Mouse (Mus musculus): ENCODE measurements around the gene Mapk12. TPM values are rescaled to one million over a fixed set of nuclear protein-coding genes. Genes with fewer than 3 reads are reported as not detected.

Mapk12 gene
- 1 to 10 TPM in 1 of 2 experiments, under 1 TPM in 1; 0.79 to 1.2 TPM for polyA plus RNA-seq (2017; shearing (Covaris generic))

DNA sequence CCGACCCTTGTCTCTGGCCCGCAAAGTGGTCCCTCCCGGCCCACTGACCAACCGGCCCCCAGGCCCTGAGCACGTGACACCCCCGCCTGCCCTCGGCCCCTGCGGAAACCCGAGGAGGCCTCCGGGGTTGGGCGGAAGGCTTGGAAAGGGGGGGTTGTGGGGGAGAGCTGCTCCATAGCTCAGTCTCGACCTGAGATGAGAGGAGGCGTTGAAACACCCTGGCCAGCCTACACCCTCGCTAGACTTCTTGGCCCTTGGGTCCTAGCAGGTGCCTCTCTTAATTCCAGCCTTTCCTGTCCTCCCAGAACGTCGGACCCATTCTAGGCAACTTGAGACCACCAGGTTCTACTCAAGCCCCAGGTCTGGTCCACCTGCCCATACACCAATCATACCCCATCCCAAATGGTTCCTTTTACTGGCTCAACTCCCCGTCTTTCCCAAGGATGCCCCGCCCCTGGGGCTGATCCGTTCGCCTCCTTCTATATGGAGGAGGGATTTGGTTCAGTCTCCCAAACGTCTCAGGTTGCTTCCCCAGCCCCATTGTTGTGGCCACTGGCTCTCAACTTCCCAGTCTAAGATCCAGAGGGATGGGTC lies at the start of gene Mapk12:
Mapk12 (minus strand) TSS at position 45 of the 594 bp plus-strand sequence.

DNA sequence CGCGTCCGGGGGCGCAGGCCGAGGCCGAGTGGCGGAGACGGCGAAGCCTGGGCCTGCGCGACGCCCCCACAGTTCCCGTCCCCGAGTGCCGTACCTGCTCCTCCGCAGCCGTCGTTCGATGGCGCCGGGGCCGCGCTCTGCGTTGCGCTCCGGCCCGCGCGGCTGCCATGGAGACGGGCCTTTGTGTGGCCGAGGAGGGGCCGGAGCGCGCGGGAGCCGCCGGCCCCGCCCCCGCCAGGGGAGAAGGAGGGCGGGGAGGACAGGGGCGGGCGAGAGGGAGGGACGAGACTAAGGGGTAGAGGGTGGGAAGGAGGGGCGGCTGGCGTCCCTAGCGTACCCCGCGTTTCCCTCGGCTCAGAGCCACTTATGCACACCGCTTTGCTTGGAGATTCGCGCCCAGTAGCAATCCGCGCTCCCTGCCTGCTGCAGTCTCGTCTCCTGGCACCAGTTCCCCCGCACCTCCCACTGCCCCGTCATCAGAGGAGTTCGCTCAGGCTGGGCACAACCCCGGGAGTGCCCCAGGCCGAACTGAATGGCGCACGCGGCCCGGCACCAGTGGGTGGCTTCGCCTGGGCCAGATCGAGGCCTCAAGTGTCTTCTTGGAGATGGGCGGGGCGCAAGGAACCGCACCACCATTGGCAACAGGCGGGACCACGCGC lies 40.2 kb upstream of the Mapk12 start, which contains the start of gene Plxnb2:
Plxnb2 (minus strand) TSS at position 218 of the 659 bp plus-strand sequence.

DNA sequence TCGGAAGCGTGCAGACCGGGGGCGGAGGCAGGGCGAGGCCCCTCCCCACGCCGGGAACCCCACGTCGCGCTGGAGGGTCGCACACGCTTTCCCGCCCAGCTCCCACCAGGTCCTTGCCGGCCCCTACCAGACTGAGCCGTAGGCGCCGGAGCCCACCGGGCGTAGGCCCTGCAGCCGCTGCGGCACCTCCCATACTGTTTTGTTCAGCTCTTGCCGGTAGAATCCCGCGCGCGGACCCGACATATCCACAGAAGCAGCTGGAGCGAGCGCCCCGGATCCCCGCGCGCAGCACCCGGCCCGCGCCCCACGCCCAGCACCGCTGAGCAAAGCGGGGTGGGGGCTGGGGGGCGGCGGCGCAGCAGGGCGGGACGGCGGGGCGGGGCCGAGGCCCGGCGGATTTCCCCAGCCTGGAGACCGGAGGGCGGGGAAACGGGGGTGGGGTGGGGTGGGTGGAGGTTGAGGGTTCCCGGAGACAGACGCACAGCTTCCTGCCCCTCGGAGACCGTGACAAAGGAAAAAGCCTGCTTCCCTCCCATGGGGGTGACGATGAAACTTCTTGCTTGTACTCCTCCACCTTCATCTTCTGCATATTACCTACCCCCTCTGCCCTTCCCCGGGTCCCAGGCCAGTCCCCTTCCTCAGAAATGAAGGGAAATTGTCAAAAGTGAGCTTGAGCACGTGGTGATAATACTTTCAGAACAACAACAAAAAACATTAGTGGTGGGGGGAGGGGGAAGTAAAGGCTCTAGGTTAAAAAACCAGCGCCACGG lies 9.0 kb upstream of the Mapk12 start, which contains the start of gene Mapk11:
Mapk11 (minus strand) TSS at position 358 of the 770 bp plus-strand sequence.

DNA sequence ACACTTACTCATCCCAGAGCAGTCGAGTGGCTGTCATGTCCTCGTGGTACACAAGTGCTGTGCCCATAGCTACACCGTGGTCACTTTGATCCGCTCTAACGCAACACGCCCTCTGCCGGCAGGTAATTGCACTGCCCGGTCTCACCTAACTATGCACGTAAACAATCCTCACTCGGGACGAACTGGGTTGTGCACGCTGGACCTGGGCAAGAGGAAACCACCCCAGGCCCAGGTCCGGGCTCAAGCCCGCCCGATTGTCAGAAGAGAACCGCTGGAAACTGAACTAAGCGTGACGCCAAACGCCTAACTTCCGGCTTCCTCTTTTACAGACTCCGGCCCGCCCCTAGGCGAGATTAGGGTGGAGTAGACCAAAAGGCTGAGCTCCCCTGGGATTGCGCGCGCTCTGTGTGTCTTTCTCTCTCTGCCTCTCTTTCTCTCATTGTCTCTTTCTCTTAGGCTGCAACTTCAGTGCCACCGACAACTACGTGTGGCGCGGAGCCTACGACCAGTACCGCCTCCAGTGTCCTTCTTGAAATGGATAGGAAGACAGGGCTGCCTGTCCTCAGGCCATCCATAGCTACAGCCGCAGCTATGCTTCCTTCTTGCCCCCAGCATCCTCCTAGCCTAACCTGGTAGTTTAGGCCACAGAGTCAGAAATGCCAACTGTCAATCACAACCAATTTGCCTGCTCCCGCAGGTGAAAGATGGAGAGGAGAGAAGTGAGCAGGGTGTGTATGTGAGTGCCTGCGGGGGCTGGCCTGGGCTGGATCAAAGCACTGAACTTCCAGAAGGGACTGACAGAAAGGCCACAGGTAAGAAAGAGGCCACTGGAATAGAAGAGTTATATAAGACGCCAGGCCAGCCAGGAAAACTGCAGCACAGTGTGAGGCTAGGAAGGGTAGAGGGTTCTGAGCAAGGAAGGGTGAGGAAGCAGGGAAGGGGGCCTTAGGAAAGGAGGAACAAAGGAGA lies 11.8 kb downstream of the Mapk12 start, which contains the start of gene Hdac10:
Hdac10 (minus strand) TSS at position 319 of the 969 bp plus-strand sequence.

DNA sequence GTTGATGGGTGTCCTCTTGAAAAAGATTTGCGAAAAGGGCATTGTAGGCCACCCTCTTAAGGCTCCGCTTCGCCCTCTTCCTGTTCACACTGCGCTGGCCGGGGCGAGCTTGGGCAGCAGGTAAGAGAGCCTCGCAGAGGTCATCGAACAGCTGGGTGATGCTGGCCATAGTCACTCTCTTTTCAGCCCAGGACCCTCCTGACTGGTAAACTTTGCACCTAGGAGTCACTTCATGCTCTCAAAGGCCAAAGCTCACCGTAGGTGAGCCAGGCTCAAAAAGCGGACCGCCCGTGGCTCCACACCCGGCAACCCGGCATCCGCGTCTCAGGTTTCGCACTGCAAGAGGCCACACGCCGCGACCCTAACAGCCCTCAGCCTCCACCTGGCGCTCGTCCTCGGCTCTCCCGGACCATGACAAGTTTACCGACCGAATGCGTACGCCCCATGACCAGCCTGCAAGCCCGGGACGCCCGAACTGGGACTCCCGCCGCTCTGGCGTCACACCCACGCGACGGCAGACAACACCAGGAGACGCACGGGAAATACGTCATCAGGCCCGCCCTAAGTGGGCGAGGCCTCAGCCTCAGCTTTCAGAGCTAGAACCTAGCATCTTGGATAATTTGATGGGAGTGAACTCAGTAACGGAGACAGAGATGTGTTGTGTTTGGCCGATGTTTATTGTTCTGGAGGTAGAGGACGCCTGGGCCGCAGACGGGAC lies 17.7 kb downstream of the Mapk12 start, which contains the start of gene Tubgcp6:
Tubgcp6 (minus strand) TSS at position 464 of the 718 bp plus-strand sequence.

DNA sequence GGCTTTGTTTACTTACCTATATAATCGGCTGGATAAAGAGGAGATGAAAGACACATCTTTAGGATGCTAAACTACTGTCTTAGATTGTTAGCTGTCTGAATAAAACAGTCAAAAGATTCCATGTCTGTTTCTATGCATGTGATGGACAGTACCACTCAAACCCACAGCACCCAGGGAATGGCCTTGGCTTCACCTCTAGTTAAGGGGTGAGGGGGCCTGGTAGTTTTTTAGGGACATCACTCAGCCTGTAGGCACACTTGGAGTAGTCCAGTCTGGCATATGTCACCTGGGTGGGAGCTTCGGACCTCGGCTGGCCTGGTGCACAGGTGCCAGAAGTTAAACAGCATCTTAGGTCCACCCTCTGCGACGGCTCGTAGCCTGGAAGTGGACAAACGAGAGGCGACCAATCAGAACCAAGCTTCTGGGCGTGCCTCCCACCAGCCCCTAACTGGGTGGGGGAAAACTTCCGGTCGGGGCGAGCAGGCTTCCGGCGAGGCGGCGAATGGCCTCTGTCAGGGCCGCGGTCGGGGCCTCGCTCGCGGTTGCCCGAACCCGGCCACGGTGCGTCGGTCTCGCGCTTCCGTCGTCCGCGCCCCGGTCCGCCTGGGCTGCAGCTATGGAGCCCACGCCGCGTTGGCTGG lies 51.8 kb downstream of the Mapk12 start, which contains the start of gene Selenoo:
Selenoo (plus strand) TSS at position 478 of the 641 bp plus-strand sequence.

Other genes with a start within 250 kb of the Mapk12 start
- gene Ttll8, start 186.3 kb downstream of the Mapk12 start, polyA plus RNA-seq (2017; shearing (Covaris generic)) = not detected
- not detected for gene Mlc1, start 161.7 kb downstream of the Mapk12 start, polyA plus RNA-seq (2017; shearing (Covaris generic))
- under 1 TPM in 1 of 2 experiments, not detected in 1; 0.52 TPM for gene Mov10l1, start 157.8 kb downstream of the Mapk12 start, polyA plus RNA-seq (2017; shearing (Covaris generic))
- under 1 TPM in 1 of 2 experiments, not detected in 1; 0.31 TPM for gene Panx2, start 81.0 kb downstream of the Mapk12 start, polyA plus RNA-seq (2017; shearing (Covaris generic))
- 10 to 100 TPM; 64.8 to 70.6 TPM for gene Trabd, start 65.6 kb downstream of the Mapk12 start, polyA plus RNA-seq (2017; shearing (Covaris generic))
- 10 to 100 TPM; 34.8 to 38.1 TPM for gene Selenoo, start 51.6 kb downstream of the Mapk12 start, polyA plus RNA-seq (2017; shearing (Covaris generic))
- gene Tubgcp6, start 17.6 kb downstream of the Mapk12 start, polyA plus RNA-seq (2017; shearing (Covaris generic)) = 10 to 100 TPM; 16.4 to 18.9 TPM
- gene Hdac10, start 12.0 kb downstream of the Mapk12 start, polyA plus RNA-seq (2017; shearing (Covaris generic)) = 10 to 100 TPM; 26.7 to 34.8 TPM
- gene Mapk11, start 8.9 kb upstream of the Mapk12 start, polyA plus RNA-seq (2017; shearing (Covaris generic)) = 10 to 100 TPM; 37.3 to 55.9 TPM
- gene Plxnb2, start 40.1 kb upstream of the Mapk12 start, polyA plus RNA-seq (2017; shearing (Covaris generic)) = 1 to 10 TPM; 2.0 to 2.7 TPM
- gene Dennd6b, start 55.8 kb upstream of the Mapk12 start, polyA plus RNA-seq (2017; shearing (Covaris generic)) = 10 to 100 TPM; 19.1 TPM
- gene Ppp6r2, start 70.8 kb upstream of the Mapk12 start, polyA plus RNA-seq (2017; shearing (Covaris generic)) = 10 to 100 TPM; 22.0 to 22.6 TPM
- gene Sbf1, start 174.6 kb upstream of the Mapk12 start, polyA plus RNA-seq (2017; shearing (Covaris generic)) = 100 to 1,000 TPM; 129 to 163 TPM
- not detected for gene Adm2, start 182.0 kb upstream of the Mapk12 start, polyA plus RNA-seq (2017; shearing (Covaris generic))
- 1 to 10 TPM in 1 of 2 experiments, not detected in 1; 1.0 TPM for gene Miox, start 193.7 kb upstream of the Mapk12 start, polyA plus RNA-seq (2017; shearing (Covaris generic))
- 10 to 100 TPM; 42.1 to 65.9 TPM for gene Lmf2, start 215.0 kb upstream of the Mapk12 start, polyA plus RNA-seq (2017; shearing (Covaris generic))
- 100 to 1,000 TPM; 146 to 155 TPM for gene Ncaph2, start 215.0 kb upstream of the Mapk12 start, polyA plus RNA-seq (2017; shearing (Covaris generic))
- gene Sco2, start 233.1 kb upstream of the Mapk12 start, polyA plus RNA-seq (2017; shearing (Covaris generic)) = 1 to 10 TPM; 8.1 to 8.4 TPM
- gene Tymp, start 236.3 kb upstream of the Mapk12 start, polyA plus RNA-seq (2017; shearing (Covaris generic)) = 1 to 10 TPM in 1 of 2 experiments, under 1 TPM in 1; 0.50 to 1.5 TPM
- 1 to 10 TPM in 1 of 2 experiments, under 1 TPM in 1; 0.93 to 1.6 TPM for gene Odf3b, start 238.6 kb upstream of the Mapk12 start, polyA plus RNA-seq (2017; shearing (Covaris generic))
- gene Klhdc7b, start 244.2 kb upstream of the Mapk12 start, polyA plus RNA-seq (2017; shearing (Covaris generic)) = under 1 TPM in 1 of 2 experiments, not detected in 1; 0.18 TPM

All from activated CD4-positive, CD25-positive, alpha-beta regulatory T cell (primary cell).